Mouse (Mus musculus) liver, embryonic 16.5 days (tissue): ENCODE data around the gene Igfbpl1. TPM values are rescaled to one million over a fixed set of nuclear protein-coding genes. Genes with fewer than 3 reads are reported as not detected.

ENCODE experiments used
- ATAC-seq: fragments of 200-750 bp; cut with Nextera tagmentation; 2 replicates; pipeline ENCODE4 v1.8.0; 2017; ENCODE audit warnings: low read depth, mild to moderate bottlenecking, moderate number of reproducible peaks, moderate library complexity
- H3K27ac ChIP-seq: fragments of 300-500 bp; sonication (generic); 2 replicates; pipeline ENCODE4 v1.5.1; 2014; ENCODE audit warnings: mild to moderate bottlenecking, low read length
- H3K27me3 ChIP-seq: fragments of 300-500 bp; sonication (generic); 2 replicates; pipeline ENCODE4 v1.6.1; 2014; ENCODE audit warnings: low read depth, low read length, mixed read lengths; ENCODE audit not compliant: control insufficient read depth, insufficient read depth
- H3K36me3 ChIP-seq: fragments of 300-500 bp; sonication (generic); 2 replicates; pipeline ENCODE4 v1.6.1; 2014; ENCODE audit warnings: mild to moderate bottlenecking; ENCODE audit not compliant: control insufficient read depth, insufficient read depth
- H3K4me1 ChIP-seq: fragments of 300-500 bp; sonication (generic); 2 replicates; pipeline ENCODE4 v1.6.1; 2014; ENCODE audit warnings: low read depth, low read length, mixed read lengths; ENCODE audit not compliant: control insufficient read depth
- H3K4me2 ChIP-seq: fragments of 300-500 bp; sonication (generic); 2 replicates; pipeline ENCODE4 v1.6.1; 2014; ENCODE audit warnings: low read depth, low read length, mixed read lengths
- H3K4me3 ChIP-seq: fragments of 300-500 bp; sonication (generic); 2 replicates; pipeline ENCODE4 v1.5.1; 2014; ENCODE audit warnings: low read depth, mild to moderate bottlenecking, low read length
- H3K9ac ChIP-seq: fragments of 300-500 bp; sonication (generic); 2 replicates; pipeline ENCODE4 v1.6.1; 2014; ENCODE audit warnings: low read depth, low read length
- H3K9me3 ChIP-seq: fragments of 300-500 bp; sonication (generic); replicated peaks from 2 replicates; pipeline ENCODE4 v1.6.1; 2016; ENCODE audit warnings: low read length; ENCODE audit not compliant: control insufficient read depth
- WGBS: fragments of 180-500 bp; shearing (Covaris S2); extraction: QIAGEN DNeasy Blood & Tissue Kit; methylation state at CpG from one replicate; pipeline ENCODE4 v1.1.7; 2014; ENCODE audit not compliant: insufficient replicate concordance; 5-methylcytosine and 5-hydroxymethylcytosine counted together
- polyA plus RNA-seq: library from polyadenylated mRNA; unstranded; fragments of >200 nt; fragmentation: Nextera tagmentation; extraction: Ambion mirVana; gene quantifications from 2 replicates; pipeline ENCODE4 v1.2.1, GENCODE M21; 2015

The Igfbpl1 gene
- polyA plus RNA-seq, 1 experiment from 2014 or later: not detected

GRCm38 (mm10) chr4:45824761-45825556, 1.8 kb downstream of the Igfbpl1 start:
- no peak overlapping the region for H3K4me2 ChIP-seq
- H3K9ac ChIP-seq: no peak overlapping the region
- H3K4me3 ChIP-seq: no peak overlapping the region
- no peaks in the 10 kb centered on the region for H3K9me3 ChIP-seq
- no peaks in the 10 kb centered on the region for H3K36me3 ChIP-seq
- 25% methylated on average over 14 of the region's 14 CpGs for WGBS
- H3K27me3 ChIP-seq: peaks cover 54% of the 10 kb centered on the region
- H3K4me1 ChIP-seq: no peaks in the 10 kb centered on the region
- ATAC-seq: no peak
- H3K27ac ChIP-seq: no peak overlapping the region

GRCm38 (mm10) chr4:45824049-45824760, 2.5 kb downstream of the Igfbpl1 start:
- no peak for ATAC-seq
- Histone ChIP-seq H3K4me3 (no peak overlapping the region), H3K4me1 (no peaks in the 10 kb centered on the region), H3K4me2 (no peak overlapping the region), H3K9ac (no peak overlapping the region), H3K27ac (no peak overlapping the region), H3K9me3 (no peaks in the 10 kb centered on the region), H3K36me3 (no peaks in the 10 kb centered on the region), H3K27me3 (peaks cover 51% of the 10 kb centered on the region)
- 8% methylated on average over 10 of the region's 10 CpGs for WGBS

- no peak overlapping the region for H3K4me3 ChIP-seq
- H3K9me3 ChIP-seq: no peaks in the 10 kb centered on the region
- no peaks in the 10 kb centered on the region for H3K4me1 ChIP-seq
- H3K4me2 ChIP-seq: no peak overlapping the region
- H3K27ac ChIP-seq: no peak overlapping the region
- H3K9ac ChIP-seq: no peak overlapping the region
- no peak for ATAC-seq
- H3K36me3 ChIP-seq: no peaks in the 10 kb centered on the region
- WGBS: 37% methylated on average over 11 of the region's 11 CpGs
- peaks cover 47% of the 10 kb centered on the region for H3K27me3 ChIP-seq
Measured at GRCm38 (mm10) chr4:45822781-45823575, 3.7 kb downstream of the Igfbpl1 start.

GRCm38 (mm10) chr4:45821995-45822394, 4.7 kb downstream of the Igfbpl1 start:
- no peak for ATAC-seq
- 29% methylated on average over 3 of the region's 3 CpGs for WGBS
- Histone ChIP-seq H3K27ac (no peak overlapping the region), H3K9ac (no peak overlapping the region), H3K4me3 (no peak overlapping the region), H3K4me1 (no peaks in the 10 kb centered on the region), H3K9me3 (no peaks in the 10 kb centered on the region), H3K36me3 (no peaks in the 10 kb centered on the region), H3K27me3 (peaks cover 39% of the 10 kb centered on the region), H3K4me2 (no peak overlapping the region)

- WGBS: 31% methylated on average over 8 of the region's 8 CpGs
- Histone ChIP-seq H3K4me3 (no peak overlapping the region), H3K27ac (no peak overlapping the region), H3K9ac (no peak overlapping the region), H3K36me3 (no peaks in the 10 kb centered on the region), H3K4me1 (no peaks in the 10 kb centered on the region), H3K4me2 (no peak overlapping the region), H3K9me3 (no peaks in the 10 kb centered on the region), H3K27me3 (peaks cover 22% of the 10 kb centered on the region)
- ATAC-seq: no peak
Measured at GRCm38 (mm10) chr4:45820074-45820830, 6.5 kb downstream of the Igfbpl1 start.

GRCm38 (mm10) chr4:45819208-45819931, 7.4 kb downstream of the Igfbpl1 start:
- WGBS: 4% methylated on average over 17 of the region's 17 CpGs
- H3K27ac ChIP-seq: no peak overlapping the region
- H3K4me2 ChIP-seq: peak overlapping the region; percentile 0; the same call in 1 of the 2 replicates
- no peak for ATAC-seq
- H3K4me3 ChIP-seq: no peak overlapping the region
- no peaks in the 10 kb centered on the region for H3K9me3 ChIP-seq
- H3K9ac ChIP-seq: no peak overlapping the region
- H3K4me1 ChIP-seq: no peaks in the 10 kb centered on the region
- no peaks in the 10 kb centered on the region for H3K36me3 ChIP-seq
- peaks cover 13% of the 10 kb centered on the region for H3K27me3 ChIP-seq

- WGBS: 31% methylated on average over 4 of the region's 4 CpGs
- Histone ChIP-seq H3K27me3 (peaks cover 7% of the 10 kb centered on the region), H3K27ac (no peak overlapping the region), H3K9me3 (no peaks in the 10 kb centered on the region), H3K4me1 (no peaks in the 10 kb centered on the region), H3K4me3 (no peak overlapping the region), H3K9ac (no peak overlapping the region), H3K4me2 (peak overlapping the region; percentile 0; the same call in 1 of the 2 replicates), H3K36me3 (no peaks in the 10 kb centered on the region)
- no peak for ATAC-seq
Measured at GRCm38 (mm10) chr4:45818814-45819207, 7.9 kb downstream of the Igfbpl1 start.

- Histone ChIP-seq H3K4me2 (no peak overlapping the region), H3K4me1 (no peaks in the 10 kb centered on the region), H3K4me3 (no peak overlapping the region), H3K27ac (no peak overlapping the region), H3K27me3 (no peaks in the 10 kb centered on the region), H3K9me3 (no peaks in the 10 kb centered on the region), H3K9ac (no peak overlapping the region), H3K36me3 (no peaks in the 10 kb centered on the region)
- WGBS: 41% methylated on average over 7 of the region's 7 CpGs
- no peak for ATAC-seq
Measured at GRCm38 (mm10) chr4:45815542-45815941, 11.2 kb downstream of the Igfbpl1 start.
